Mouse (Mus musculus) B cell, adult 2 months (primary cell): ENCODE data around the gene Rpa2.
A peak's percentile ranks its signal among the peaks of the same experiment; 100 is the strongest.
"Not testable (repeated sequence)": the region's sequence is repeated elsewhere in the genome, so short reads cannot be mapped to it uniquely, and the experiment has no call there.

ENCODE experiments used
- DNase-seq, 2 experiments: peaks; one replicate each; pipeline ENCODE4 v3.0.0; 2022

Gene Rpa2

DNA sequence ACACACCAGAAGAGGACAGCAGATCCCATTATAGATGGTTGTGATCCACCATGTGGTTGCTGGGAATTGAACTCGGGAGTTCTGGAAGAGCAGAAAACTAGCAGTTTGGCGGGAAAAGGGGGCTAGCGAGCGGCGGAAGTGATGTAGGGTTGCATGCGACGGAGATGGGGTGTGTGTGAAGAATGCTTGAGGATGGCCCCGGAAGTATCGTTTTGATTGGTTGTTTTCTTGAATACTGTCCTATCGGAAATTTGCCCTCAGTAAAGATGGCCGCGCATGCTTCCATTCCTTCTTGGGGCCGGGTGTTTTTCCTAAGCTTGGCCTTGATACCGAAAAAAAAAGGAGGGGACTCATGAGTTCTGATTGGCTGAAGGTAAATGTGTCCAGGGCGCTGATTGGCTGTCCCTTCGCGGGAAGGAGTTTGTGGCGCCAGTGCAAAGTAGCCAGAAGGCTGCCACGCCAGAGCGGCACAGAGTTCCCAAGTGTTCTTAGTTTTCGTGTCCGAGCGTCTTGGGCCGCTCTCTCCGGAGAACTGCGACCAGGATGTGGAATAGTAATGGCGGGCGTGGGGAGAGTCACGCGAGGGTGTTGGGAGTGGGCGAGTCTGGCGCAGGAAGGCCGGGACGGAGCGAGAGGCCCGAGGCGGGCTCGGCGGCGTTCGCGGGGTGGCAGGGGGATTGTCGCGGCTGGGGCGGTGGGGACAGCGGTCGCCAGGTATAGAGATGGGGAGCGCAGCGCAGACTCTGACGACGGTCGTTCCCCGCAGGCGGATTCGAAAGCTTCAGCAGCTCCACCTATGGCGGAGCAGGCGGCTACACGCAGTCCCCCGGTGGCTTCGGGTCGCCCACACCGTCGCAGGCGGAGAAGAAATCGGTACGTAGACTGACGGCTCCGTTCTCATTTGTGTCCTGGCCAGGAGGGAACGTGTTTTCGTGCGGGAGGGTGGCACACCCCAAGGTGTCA, at the start of gene Rpa2:
Rpa2 (plus strand) TSS at position 419 of the 963 bp plus-strand sequence.
- DNase-seq = peak; percentile 93 to 95

GRCm38 (mm10) chr4:132728233-132728632, 39.9 kb upstream of the Rpa2 start:
- DNase-seq = no peak

DNA sequence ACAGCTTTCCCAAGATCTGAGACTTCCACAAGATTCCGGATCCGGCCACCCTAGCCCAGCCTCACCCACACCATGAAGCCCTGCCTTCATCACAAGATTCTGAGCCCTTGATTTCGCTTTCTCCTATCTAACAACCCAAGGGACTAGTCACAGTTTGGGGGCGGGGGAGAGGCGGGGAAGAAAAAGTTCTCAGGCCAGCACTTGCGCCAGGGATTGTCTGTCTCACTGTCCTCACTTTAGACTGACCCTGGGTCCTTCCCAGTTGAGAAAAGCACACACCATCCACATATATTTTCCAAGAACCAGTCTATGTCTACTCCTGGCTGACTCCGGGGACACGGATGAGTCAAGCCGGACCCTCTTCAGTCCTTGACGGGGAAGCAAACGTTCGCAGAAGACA, 36.5 kb upstream of the Rpa2 start:
- DNase-seq = no peak

GRCm38 (mm10) chr4:132732148-132732684, 35.9 kb upstream of the Rpa2 start, which contains the start of gene Xkr8:
TSS of gene Xkr8 (minus strand) at chr4:132732546.
- peak; percentile 94 to 95 for DNase-seq

DNA sequence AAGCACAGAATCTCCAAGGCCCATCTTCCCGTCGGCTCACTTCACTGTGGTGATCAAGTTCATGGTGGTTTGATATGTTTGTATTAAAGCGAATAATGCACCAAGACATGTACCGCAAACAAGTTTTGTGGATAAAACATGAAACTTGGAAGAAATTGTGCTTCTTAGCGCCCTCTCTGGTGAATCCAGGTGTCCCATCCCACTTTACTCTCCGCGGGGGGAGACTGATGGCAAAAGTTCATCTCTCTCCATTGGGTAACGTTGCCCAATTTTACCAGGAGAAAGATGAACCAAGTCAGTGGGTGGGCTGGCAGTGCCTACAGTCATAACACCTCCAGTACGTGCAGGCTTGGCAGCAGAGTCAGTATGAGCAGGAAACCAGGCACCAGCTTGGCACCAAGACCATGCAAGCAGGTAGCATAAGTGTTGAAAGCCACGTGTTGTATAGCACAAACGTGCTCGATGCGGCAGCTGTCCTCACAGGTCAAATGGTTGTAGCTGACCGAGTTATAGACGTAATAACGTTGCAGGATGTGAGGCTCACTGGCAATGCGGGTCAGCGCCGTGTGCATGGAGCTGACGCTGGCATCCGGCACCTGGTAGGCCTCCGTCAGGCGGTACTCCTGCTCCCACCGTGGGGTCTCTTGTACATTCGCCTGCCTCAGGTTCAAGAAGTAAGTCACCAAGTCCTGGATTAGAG, 34.9 kb upstream of the Rpa2 start:
- DNase-seq = no peak

DNA sequence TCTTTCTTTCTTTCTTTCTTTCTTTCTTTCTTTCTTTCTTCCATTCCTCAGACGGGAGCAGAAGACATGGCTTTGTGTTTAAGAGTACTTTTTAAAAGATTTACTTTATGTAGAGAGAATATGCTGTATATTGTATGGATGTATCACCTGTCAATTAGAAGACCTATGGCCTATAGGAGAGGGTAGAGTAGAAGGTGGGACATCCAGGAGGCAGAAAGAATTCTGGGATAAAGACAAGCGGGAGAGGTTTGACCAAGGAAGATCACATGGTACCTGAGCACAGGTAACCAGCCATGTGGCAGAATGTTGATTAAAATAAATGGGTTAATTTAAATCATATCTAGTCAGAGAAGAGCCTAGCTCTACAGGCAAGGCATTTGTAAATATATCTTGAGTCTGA, 33.4 kb upstream of the Rpa2 start:
- DNase-seq = no peak

DNA sequence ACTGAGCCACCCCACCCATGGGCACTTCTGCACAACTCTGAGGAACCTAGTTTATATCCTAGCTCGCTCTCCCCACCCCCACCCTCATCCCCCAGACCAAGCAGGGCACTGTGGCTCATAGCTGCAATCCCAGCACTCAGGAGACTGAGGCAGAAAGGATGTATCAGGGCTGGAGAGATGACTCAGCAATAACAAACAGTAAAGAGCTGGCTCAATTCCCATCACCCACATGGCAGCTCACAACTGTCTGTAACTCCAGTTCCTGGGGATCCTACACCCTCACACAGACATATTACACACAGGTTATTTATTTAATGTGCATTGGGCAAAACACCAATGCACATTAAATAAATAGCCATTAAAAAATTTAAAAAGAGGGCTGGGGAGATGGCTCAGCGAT, 32.7 kb upstream of the Rpa2 start:
- DNase-seq = no peak

DNA sequence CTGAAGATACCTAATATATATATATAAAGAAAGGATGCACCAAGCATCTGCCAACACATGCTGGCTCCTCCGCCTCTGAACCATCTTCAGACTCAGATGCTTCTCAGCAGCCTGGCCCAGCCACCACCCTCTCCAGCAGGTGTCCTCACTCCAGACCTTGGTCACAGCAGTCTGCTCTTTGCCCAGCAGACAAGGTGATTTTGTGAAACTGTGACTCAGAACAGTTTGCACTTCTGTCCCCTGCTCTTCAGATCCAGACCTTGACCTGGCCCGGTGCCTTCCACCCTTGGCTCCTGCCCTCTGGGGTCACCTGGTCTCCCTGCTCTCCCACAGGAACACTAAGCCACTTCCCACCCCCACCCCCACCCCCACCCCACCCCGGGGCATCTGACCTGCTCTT, 32.2 kb upstream of the Rpa2 start:
- DNase-seq = peak in 1 of 2 experiments; percentile 9

DNA sequence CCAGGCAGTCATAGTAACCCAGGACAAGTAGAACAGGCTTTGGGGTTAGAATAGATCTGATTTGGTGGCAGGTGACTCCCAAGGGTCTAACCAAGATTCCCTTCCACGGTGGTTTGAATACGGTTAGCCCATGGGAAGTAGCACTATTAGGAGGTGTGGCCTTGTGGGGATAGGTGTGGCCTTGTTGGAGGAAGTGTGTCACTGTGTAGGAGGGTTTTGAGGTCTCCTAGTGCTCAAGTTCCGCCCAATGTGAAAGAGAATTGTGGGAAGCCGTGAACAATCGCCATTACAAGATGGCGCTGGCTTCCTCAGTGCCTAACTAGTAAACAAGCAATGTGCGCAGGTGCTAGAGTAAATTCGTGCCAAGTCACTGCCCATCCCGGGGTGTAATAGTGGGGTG, 31.0 kb upstream of the Rpa2 start:
- DNase-seq = not testable (repeated sequence)

GRCm38 (mm10) chr4:132741491-132741890, 26.6 kb upstream of the Rpa2 start:
- DNase-seq = no peak

- DNase-seq = no peak
These were observed 23.9 kb upstream of the Rpa2 start for GRCm38 (mm10) chr4:132743992-132744911.

DNA sequence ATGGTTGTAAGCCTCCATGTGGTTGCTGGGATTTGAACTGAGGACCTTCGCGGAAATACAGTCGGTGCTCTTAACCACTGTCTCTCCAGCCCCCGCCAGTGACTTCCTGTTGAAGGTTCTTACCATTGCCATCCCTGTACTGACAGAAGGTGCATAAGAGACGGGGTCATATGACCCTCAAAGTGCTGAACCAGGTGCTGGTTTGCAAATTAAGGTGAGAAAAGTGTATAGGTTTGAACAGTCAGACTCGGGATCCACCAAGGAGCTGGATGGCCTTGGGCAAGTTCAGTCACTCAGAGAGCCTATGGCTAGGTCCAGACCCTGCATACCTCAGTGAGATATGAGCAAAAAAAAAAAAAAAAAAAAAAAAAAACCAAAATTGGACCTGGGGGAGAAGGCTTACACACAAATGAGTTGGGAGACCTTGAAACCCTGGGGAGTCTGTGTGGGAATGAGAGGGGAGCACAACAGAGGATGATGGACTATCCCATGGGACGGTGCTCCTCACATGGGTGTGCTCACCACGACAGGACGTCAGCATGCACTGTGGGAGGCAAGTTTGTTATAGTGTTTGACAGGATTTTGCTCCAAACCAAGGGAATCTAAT, 21.1 kb upstream of the Rpa2 start:
- no peak for DNase-seq

- peak; percentile 63 to 64 for DNase-seq
These were observed 20.4 kb upstream of the Rpa2 start for GRCm38 (mm10) chr4:132747664-132748259.

- no peak for DNase-seq
These were observed 19.4 kb upstream of the Rpa2 start for GRCm38 (mm10) chr4:132748778-132749177.

- DNase-seq = no peak
These were observed 18.7 kb upstream of the Rpa2 start for GRCm38 (mm10) chr4:132749258-132749982.

- no peak for DNase-seq
These were observed 15.1 kb upstream of the Rpa2 start for GRCm38 (mm10) chr4:132752992-132753391.

GRCm38 (mm10) chr4:132756974-132757373, 11.2 kb upstream of the Rpa2 start, which contains the start of gene Smpdl3b:
TSS of gene Smpdl3b (minus strand) at chr4:132757252.
- peak; percentile 35 to 38 for DNase-seq

- DNase-seq = no peak
These were observed 10.3 kb upstream of the Rpa2 start for GRCm38 (mm10) chr4:132757633-132758351.

- peak in 1 of 2 experiments; percentile 8 for DNase-seq
These were observed 7.8 kb upstream of the Rpa2 start for GRCm38 (mm10) chr4:132760296-132760695.

DNA sequence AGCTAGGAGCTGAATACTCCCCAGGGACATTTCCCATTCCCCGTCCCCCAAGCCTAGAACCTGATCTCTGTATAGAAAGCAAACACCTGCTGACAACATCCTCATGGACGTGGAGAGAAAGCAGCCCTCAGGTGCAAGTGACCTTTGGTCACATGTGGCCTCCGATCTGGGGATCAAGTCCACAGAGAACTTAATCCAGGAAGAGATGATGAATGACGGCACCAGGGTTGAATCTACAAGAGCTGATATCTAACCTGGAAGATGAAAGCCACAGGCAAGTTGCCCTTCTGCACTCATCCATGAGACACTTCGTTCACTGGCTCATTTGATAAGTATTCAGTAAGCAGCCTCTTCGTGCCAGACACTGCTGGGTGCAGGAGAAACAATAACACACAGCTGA, 5.5 kb upstream of the Rpa2 start:
- no peak for DNase-seq
